Mouse (Mus musculus) heart, postnatal 10 days (tissue): ENCODE data around the gene 1700001C19Rik. TPM values are rescaled to one million over a fixed set of nuclear protein-coding genes. Genes with fewer than 3 reads are reported as not detected.

Experiments used
- DNase-seq, 2 experiments: peaks; one replicate each; pipeline ENCODE4 v3.0.0; 2021
- intact Hi-C: fragments of 180-260 bp; cut with DNase I; formaldehyde crosslinking; loops from one replicate; pipeline ENCODE4 v1.15.1; 2025
- total RNA-seq, 2 experiments: library from RNA; stranded (reverse); gene quantifications; 2 replicates each; pipeline ENCODE4 v1.2.3; 2021

The 1700001C19Rik gene
- total RNA-seq, 2 experiments from 2014 or later, result not detected

DNA sequence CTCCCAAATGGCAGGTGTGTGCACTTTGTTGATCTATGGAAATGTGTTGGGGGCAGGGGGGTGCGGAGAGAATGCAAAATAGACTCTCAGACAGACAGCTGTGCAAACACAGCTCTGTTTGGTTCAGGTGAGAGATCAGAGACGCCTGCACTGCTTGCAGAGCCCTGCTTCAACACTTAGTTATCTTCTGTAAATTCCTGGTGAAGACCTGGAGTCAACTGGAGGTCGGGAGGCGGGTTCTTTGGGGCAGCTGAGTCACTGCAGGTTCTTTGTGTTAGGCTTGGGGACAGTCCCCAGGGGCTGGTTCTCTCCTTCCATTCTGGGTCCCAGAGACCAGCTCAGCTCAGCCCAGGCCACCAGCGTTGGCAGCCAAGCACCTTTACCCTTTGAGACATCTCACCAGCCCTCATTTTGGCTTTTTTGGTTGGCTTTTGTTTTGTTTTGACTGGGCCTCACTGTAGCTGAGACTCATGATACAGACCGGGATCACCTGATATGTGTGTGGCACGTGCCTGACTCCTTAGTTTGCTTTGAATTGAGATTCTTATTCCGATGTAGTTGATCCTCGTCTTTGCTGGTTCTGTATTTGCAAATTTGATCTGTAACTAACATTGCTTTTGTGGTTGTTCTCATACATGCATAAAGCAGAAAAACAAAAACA is 25.7 kb upstream of the 1700001C19Rik start:
- no peak for DNase-seq
- intact Hi-C loops, result no loop called here

DNA sequence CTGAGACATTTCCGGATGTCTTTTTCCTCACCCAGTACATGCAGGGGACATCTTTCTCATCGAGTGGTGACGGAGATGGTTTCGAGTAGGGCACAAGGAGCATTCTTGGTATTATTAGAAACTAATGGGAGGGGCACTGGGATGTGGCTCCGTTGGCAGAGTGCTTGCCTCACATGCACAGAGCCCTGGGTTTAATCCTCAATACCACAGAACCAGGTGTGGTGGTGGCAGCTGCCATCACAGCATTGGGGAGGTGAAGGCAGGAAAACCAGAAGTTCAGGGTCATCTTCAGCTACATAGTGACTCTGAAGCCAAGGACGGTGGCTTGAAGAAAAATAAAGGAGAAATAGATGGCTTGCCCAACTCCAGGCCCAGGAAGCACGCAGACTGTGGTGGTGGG is 25.0 kb upstream of the 1700001C19Rik start:
- DNase-seq, result no peak
- intact Hi-C loops, result no loop called here

DNA sequence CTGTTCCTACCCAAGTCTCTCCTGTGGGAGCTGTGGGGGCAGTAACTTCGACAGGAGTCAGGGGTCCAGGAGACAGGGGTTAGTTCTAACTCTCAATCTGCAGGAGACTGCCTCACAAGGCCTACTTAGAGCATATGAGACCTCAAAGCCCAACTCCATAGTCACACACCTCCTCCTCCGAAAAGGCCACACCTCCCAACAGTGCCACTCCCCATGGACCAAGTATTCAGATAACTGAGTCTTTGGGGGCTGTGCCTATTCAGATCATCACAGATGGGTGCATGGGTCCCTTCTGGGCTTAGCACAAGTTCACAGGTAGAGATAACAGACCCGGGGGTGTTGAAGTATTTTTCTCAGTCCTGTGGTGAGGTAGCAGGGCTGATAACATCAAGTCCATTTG is 24.5 kb upstream of the 1700001C19Rik start:
- no peak for DNase-seq
- intact Hi-C loops, result no loop called here

DNA sequence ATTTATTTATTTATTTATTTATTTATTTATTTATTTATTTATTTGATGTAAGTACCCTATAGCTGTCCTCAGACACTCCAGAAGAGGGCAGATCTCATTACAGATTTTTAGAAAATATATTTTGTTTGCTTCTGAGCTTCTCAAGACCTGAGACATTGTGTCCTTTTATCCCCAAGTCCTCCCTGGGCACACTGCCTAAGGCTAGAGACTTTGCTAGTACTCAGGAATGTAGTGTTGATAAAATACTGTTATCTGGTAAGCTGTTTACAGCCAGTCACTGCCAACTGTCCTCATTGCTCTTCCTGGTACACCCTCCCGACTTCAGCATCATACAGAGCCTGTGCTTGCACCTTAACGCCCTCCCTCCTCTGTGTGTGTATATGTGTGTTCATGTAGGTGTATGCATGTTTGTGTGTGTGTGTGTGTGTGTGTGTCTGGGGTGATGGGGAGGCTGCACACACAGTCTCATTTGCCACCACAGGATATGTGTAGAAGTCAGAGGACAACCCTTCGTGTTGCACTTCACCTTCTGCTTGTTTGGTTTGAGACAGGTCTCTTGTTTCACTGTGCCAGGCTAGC is 22.3 kb upstream of the 1700001C19Rik start:
- intact Hi-C loops, result no loop called here
- DNase-seq, result no peak

DNA sequence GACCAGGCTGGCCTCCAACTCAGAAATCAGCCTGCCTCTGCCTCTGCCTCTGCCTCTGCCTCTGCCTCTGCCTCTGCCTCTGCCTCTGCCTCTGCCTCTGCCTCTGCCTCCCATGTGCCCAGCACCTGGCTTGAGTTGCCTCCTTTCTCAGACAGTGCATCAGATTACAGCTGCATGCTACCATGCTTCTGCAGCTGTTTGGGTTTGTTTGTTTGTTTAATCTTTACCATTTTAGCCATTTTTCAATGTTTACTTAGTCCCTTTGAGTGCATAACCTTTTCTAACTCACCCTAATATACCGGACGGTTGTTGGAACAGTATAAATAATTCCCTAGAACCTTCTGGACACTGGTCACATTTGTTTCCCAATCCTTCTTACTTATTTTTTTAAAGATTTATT is 21.8 kb upstream of the 1700001C19Rik start:
- intact Hi-C loops, result no loop called here
- no peak for DNase-seq

DNA sequence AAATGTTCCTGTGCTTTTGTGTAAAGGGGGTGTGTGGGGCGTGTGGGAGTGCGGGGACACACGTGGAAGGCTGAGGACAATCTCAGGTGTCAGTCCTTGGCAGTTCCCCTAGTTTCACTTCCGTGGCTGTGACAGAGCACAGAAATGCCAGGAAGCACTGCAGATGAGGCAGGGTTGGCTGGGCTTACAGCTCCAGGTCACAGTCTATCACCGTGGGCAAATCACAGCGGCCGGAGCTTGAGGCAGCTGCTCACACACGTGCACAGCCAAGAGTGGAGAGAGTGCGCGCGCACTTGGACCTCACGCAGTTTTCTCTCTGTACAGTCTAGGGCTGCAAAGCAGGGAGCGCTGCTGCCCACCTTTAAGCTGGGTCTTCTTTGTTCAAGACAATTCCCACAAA is 21.1 kb upstream of the 1700001C19Rik start:
- intact Hi-C loops, result no loop called here
- no peak for DNase-seq

DNA sequence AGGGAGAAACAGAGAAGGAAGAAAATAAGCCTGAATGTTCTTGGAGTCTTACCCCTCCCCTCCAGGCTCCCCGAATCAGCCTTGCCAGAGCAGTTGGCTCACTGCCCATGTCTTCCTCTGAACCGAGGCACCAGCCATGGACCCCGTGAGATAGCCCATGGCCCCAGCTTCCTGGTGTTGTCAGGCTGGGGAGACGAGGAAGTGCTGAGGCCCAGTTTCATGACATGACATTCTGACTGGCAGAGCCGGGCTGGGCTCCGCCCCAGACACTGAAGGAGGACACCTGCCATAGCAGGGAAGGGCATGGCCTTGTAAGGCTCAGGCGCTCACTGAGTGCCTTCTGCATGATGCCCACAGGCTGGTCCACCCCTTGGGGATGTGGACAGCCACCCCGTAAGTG is 17.5 kb upstream of the 1700001C19Rik start:
- DNase-seq, result no peak
- intact Hi-C loops, result no loop called here

DNA sequence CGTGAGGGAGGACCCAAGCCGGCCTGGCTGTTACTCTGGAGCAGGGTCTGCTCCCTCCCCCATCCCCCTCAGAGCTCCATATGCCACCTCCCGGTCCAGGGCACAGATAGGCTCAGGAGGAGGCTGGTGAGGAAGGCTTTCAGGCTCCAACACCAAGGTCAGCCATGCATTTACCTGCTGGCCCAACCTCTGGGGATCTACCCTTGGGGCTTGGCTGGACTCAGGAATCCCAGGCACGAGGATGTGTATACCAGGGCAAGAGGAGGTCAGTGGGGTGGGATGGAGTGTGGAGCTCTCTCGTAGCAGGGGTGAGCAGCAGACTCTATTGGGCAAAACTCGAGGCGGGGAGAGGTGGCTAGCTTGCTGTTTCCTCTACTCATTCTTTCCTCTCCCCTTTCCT is 15.7 kb upstream of the 1700001C19Rik start:
- no peak for DNase-seq
- intact Hi-C loops, result no loop called here

DNA sequence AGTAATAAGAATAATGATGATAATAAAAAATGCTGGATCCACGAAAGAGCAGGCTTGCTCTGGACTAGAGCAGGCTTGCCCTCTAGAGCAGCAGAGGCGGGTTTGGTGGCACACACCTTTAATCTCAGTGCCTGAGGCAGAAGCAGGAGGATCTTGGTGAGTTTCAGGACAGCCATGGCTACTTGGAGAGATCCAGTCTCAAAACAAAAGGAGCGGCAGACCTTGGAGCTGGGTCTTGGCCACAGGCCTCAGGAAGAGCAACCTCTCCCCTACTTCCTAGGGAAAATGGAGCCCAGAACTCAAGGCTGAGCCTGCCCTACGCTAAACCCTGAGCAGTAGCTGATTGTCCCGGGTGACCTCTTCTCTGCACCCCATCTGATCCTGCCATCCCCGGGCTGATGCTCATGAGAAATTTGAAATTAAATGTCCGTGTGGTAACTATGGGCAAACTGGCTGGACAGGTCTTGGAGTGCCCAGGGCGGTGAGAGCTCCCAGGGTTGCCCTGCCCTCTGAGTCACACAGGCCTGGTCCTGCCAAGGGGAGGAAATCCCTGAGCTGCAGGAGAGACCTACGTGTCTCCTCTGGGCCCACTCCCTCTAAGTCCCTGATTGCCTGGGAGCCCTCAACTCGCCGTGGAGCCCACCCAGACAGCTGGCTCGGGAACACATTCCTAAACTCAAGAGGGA is 13.8 kb upstream of the 1700001C19Rik start:
- intact Hi-C loops, result no loop called here
- no peak for DNase-seq

DNA sequence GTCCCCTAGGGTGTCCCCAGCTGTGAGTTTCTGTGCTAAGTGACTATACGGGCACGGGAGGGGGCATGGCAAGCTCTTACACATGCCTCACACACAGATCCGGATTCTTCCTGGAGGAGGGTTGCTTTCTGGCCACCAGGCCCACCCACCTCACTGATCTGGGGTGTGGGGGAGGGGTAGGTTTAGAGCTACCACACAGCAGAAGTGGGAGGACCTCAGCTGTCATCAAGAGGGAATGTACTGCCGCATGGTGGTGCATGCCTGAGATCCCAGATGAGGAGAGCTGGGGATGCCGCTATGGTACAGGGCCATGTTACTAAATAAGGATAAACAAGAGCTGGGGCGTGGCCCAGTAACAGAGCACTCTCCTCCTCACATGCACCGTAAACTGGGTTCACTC is 13.1 kb upstream of the 1700001C19Rik start:
- intact Hi-C loops, result no loop called here
- DNase-seq, result no peak

DNA sequence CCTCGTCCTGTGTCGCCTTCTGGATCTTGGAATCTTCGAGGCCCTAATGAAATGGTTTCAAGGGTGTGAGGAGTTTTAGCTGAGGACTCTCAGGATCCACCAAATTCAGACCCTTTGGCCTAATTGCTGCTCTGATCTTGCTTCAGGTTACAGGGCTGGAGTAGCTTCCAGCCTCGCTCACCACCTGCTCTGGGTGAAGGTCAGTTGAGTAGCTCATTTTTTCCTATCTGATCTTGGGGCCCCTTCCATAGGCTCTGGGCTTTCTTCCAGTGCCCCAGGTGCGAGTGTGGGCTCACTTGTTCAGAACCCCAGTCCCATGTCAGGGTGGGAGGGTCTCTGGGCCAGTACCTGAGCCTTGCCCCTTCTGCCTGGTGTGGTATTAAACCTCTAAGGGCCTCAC is 12.3 kb upstream of the 1700001C19Rik start:
- intact Hi-C loops, result no loop called here
- no peak for DNase-seq

DNA sequence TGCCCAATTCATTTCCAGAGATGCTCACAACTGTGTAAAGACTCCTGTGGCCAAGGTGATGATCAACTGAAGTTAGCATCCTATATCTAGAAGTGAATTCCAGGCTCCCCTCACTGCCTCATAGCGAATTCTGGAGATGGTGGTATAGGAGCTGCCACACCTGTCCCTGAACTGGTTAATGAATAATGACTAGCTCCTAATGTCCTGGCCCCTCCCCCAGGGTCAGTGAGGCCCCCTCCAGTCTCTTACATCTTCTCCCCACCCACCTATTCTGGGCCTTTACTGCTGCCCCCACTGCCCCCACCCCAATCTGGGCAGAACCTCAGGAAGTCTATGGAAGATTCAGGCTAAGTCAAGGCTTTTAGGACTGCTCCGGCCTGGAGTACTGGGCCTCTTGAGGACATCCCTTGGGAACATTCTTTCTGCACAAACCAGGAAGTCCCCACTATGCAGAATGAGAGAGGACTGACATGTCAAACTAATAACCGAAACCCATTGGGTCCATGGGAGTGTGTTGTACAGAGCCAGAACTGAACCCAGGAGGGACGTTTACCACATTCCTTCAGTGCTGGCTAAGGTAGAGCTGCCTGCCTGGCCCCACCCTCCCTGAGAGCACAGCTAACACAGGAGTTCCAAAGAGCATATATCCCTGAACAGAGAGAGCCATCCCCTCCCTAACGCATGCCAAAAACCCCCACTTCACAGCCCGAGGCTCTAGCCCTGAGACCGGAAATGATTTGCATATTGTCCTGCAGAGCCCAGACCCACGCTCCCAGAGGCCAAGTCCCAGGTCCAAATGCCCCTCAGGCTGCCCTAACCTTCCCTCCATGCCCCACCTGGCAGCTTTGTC is 11.6 kb upstream of the 1700001C19Rik start:
- intact Hi-C loops, result no loop called here
- DNase-seq, result no peak

DNA sequence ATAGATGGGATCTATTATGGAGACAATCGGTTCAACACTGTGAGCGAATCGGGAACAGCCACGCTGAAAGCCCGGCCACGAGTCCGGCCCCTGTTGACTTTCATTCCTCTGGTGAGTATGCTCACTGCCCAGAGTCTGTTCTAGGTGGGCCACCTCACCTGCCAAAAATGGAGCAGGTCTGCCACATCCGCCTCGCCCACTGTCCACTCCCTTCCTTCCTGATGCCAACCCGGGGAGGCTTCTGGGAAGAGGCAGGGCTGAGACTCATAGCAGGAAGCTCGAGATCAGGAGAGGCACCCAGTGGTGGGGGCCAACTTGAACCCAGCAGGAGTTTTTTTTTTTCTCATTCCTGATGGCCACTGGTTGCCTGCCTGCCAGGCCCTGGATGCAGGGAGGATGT is 9.4 kb upstream of the 1700001C19Rik start:
- DNase-seq, result no peak
- intact Hi-C loops, result no loop called here

DNA sequence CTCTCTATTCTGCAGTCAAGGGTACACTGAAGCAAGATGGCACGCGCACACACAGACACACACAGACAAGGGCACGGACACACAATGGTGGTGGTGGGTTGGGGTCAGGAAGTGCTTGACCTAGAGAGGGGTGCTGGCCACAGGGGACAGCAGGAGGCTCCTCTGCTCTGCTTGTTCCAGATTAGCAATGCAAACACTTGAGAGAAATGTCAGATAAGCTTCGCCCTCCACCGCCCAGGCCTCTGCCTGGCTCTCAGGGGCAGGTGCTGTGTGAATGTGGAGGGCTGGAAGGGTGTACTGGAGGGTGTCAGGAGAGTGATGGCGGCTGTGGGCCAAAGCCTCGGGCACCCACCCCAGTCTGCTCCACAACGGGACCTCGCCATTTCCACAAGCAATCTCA is 8.8 kb upstream of the 1700001C19Rik start:
- no peak for DNase-seq

DNA sequence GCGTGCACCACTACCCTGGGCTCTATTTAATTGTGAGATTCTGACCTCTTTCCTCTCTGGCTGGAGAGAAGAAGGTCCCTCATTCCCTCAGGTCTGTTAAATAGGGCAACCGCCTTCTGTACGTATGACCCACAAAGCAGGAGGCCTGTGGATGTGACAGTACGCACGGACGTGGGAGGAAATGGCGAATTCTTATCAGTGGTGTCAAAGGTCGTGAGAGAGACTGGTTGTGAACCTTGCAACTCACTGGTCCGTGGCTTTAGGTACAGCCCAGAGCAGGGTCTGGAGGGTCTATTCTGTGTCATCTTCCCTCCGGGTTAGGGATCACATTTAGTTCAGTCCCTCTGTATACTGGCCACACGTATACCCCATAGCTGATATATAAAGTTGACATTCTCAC is 8.3 kb upstream of the 1700001C19Rik start:
- DNase-seq, result no peak
- intact Hi-C loops, result no loop called here

More for the DNA sequence above, 8.8 kb upstream of the 1700001C19Rik start:
- intact Hi-C loops, result no loop called here

DNA sequence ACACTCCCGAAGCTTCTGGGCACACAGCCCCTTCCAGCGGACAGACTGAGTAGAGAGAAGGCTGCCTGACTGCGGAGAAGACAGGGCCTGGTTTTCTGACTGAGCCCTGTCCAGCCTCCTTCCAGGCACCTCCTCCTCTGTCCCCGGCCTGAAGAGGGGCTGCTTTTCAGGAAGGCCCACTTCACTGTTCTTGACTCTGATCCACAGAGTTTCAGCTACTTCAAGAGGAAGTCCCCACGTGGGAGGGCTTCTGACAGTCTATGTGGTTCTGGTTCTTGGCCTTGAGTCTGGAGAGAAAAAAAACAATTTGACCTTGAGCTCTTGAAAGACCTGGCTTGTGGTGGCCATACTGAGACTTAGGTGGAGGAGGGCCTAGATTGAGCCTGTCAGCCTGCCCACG is 6.9 kb upstream of the 1700001C19Rik start:
- no peak for DNase-seq
- intact Hi-C loops, result no loop called here

DNA sequence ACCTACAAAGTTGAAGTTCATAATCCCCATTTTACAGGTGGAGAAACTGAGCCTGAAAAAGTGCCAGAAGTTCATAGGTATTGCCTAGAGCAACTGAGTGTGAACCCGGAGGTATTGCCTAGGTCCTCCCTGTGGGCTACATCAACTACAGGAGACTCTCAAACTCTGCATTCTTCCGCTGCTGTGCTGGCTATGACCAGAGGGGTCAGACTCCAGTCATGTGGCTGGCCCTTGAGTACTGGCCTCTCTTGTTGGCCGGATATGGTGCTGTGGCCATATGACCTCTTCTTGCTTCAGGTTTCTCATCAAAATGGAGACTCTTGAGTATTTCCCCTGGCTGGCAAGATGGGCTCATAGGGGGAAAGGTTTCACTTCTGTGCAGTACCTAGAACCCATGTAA is 5.1 kb upstream of the 1700001C19Rik start:
- no peak for DNase-seq

DNA sequence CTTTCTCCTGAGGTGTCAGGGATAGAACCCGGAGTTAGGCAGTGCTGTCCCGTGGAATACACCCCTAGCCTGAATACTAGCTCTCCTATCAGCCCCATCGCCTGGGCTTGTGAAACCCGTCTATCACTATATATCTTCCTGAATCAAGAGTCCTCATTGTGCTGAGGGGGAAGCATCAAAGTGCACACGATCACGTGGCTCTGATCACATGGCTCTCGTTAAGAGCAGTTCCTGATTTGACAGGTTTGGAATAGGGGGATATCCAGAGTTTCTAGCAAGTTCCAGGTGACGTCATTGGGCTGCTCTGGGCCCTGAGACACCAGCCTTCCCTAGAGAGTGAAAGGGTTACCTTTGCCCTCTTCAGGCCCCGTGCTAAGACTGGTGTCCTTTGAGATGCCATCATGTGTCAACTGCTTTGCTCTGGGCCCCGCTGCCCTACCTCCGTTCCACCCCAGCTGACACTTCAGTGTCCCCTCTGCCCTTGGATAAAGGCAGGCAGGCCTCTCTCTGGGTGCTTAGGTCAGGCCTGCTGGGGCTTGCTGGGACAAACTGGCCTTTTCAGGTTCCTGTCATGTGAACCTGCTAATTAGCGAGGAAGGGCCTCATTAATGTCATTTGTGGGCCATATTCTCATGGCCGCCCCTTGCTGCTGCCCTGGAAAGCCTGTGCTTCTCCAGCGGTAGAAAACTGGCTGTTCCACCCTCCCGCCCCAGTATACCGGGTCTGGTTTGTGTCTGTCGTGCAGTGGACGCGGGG is 4.3 kb upstream of the 1700001C19Rik start:
- DNase-seq, result no peak
- intact Hi-C loops, result no loop called here

More for the DNA sequence above, 5.1 kb upstream of the 1700001C19Rik start:
- intact Hi-C loops, result no loop called here

DNA sequence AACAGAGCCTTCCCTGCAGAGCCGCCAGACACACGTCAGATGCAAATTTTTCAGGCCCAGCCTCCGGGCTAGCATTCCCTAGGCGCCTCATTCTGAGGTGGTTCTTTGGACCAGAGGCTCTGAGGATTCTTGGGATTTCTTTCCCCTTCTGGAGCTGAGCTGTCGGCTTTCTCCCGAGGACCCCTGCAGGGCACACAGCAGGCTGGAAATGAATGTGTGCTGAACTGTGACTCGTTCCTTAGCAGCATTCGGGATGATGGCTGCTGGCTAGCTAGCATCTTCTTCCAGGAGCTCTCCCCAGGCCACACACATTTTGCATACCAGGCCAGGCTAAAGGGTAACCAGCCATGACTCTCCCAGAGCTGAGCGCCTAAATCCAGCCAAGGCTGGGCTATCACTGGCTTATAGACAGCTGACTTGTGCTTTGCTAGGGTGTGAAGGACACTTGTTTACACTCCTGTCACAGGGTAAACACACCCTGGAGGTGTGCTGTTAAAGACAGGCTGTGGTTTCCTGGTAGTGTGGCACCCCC is 3.2 kb upstream of the 1700001C19Rik start:
- no peak for DNase-seq
- intact Hi-C loops, result no loop called here

DNA sequence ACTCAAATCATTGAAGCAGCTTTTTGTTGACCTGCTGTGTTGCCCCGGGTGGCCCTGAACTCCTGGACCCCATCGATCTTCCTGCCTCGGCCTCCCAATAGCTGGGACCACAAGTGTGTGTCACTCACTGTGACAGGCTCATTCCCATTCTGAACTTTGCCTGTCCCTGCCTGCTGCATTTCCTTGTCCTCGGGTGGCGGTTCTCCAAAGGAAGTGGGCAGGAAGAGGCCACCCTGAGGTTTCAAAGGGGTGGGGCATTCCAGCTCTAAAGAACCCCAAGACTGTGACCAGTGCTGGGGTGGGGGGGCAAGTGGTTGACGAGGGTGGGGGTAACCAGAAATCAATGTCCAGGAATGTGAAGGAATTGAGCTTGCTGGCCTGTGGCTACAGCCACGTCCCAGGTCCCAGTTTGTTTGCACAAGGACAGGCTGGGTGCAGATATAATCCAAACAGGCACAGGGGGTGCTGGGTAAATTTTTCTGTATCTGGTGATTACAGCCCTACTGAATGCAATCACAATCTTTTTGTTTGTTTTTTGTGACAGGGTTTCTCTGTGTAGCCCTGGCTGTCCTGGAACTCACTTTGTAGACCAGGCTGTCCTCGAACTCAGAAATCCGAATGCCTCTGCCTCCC is 2.3 kb upstream of the 1700001C19Rik start:
- no peak for DNase-seq

More for the DNA sequence above, 2.3 kb upstream of the 1700001C19Rik start:
- intact Hi-C loops, result no loop called here
